Mouse (Mus musculus): Measurements from ENCODE around the gene Cntfr. TPM values are rescaled to one million over a fixed set of nuclear protein-coding genes. Genes with fewer than 3 reads are reported as not detected.

Cntfr gene
- total RNA-seq, 1 experiment = 17.0 TPM

DNA sequence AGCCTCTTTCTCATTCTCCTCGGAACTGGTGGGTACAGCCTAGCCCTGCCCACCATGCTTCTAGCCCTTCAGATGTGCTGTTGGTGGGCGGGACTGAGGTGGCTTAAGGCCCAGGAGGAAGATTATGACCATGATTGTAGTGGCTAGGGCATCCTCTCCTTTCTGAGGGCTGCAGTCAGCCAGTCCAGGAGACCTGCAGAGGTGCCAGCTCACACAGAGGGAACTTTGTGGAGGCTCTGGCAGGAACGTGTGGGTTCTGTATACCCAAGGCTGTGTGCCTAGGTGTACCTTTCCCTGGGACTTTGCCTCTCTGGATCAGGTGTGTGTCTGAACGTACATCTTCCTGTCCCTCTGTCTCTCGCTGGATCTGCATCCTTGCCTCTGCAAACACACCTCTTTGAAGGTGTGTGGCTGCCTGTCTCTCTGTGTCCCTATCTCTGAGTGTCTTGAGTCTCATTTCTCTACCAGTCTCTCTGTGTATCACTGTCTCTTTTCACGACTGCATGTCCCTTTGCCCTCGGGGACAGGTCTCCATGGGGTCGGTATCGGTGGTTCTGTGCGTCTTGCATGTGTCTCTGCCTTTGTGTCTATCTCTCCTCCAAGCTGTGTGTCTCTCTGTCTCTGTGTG, 57.6 kb downstream of the Cntfr start:
- H3K27ac ChIP-seq (ENCODE audit: insufficient read depth, low read depth, low read length, poor library complexity, severe bottlenecking) = no peak overlapping the region
- peak overlapping the region; percentile 73 for H3K9ac ChIP-seq (ENCODE audit: insufficient read depth, low read depth, low read length, poor library complexity, severe bottlenecking)
- H3K4me1 ChIP-seq (ENCODE audit: control insufficient read depth in 2 of 2, insufficient read depth in 2 of 2, low read length in 2 of 2, poor library complexity in 1 of 2) = peaks cover 2% of the 10 kb centered on the region in 2 experiments; a peak in 2 of 4 replicates
- peak overlapping the region; percentile 73 to 77 for H3K4me3 ChIP-seq (ENCODE audit: insufficient read depth in 1 of 2, low read depth in 1 of 2, low read length in 2 of 2, poor library complexity in 1 of 2, severe bottlenecking in 1 of 2)
- in situ Hi-C loops (cut with MboI; ENCODE audit: low sequenced_read_pairs in 2 of 2, unreplicated experiment in 2 of 2) = no loop called here
- no peaks in the 10 kb centered on the region for H3K9me3 ChIP-seq (ENCODE audit: control insufficient read depth, insufficient read depth, low read depth, low read length)
- no peak for TF ChIP-seq ZC3H11A (IDR thresholded peaks at IDR 0.05; ENCODE audit: borderline replicate concordance, low read depth, low read length)
- TF ChIP-seq HCFC1 (IDR thresholded peaks at IDR 0.05; ENCODE audit: borderline replicate concordance, insufficient read depth, low read length) = no peak
- no peak for TF ChIP-seq CHD2 (IDR thresholded peaks at IDR 0.05; ENCODE audit: low read depth, low read length)
- no peak for TF ChIP-seq ZNF384 (IDR thresholded peaks at IDR 0.05; ENCODE audit: low read depth, low read length)
- TF ChIP-seq MAFK (IDR thresholded peaks at IDR 0.05; ENCODE audit: insufficient read depth, low read depth, low read length) = no peak
- no peaks in the 10 kb centered on the region for H3K36me3 ChIP-seq (ENCODE audit: control insufficient read depth, insufficient read depth, low read length, poor library complexity, severe bottlenecking)
- no peak for DNase-seq (ENCODE audit: low read depth, low spot score)

DNA sequence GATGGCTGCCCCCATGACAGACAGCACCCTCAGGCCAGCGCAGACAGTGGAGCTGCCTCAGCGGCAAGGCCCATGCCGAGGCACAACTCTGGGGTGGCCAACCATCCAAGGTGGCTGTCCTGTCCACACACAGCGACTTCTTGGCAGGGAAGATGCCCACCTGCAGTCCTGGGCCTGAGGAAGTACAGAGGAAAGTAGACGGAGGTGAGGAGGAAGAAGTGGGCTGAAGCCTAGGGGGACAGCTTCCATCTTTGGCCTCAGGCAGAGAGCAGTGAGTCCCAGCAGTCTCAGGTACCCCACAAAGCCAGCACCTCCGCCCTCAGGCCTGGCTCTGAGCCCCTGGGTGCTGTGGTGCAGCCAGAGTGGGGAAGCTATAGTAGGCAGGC, 58.1 kb downstream of the Cntfr start:
- Histone ChIP-seq H3K4me1 (ENCODE audit: control insufficient read depth in 2 of 2, insufficient read depth in 2 of 2, low read length in 2 of 2, poor library complexity in 1 of 2) (peaks cover 2% of the 10 kb centered on the region in 2 experiments; a peak in 2 of 4 replicates), H3K9ac (ENCODE audit: insufficient read depth, low read depth, low read length, poor library complexity, severe bottlenecking) (no peak overlapping the region), H3K9me3 (ENCODE audit: control insufficient read depth, insufficient read depth, low read depth, low read length) (no peaks in the 10 kb centered on the region), H3K36me3 (ENCODE audit: control insufficient read depth, insufficient read depth, low read length, poor library complexity, severe bottlenecking) (no peaks in the 10 kb centered on the region), H3K27ac (ENCODE audit: insufficient read depth, low read depth, low read length, poor library complexity, severe bottlenecking) (no peak overlapping the region), H3K4me3 (ENCODE audit: insufficient read depth in 1 of 2, low read depth in 1 of 2, low read length in 2 of 2, poor library complexity in 1 of 2, severe bottlenecking in 1 of 2) (no peak overlapping the region)
- TF ChIP-seq ZNF384 (IDR thresholded peaks at IDR 0.05; ENCODE audit: low read depth, low read length) (no peak), CHD2 (IDR thresholded peaks at IDR 0.05; ENCODE audit: low read depth, low read length) (no peak), ZC3H11A (IDR thresholded peaks at IDR 0.05; ENCODE audit: borderline replicate concordance, low read depth, low read length) (no peak), MAFK (IDR thresholded peaks at IDR 0.05; ENCODE audit: insufficient read depth, low read depth, low read length) (no peak), HCFC1 (IDR thresholded peaks at IDR 0.05; ENCODE audit: borderline replicate concordance, insufficient read depth, low read length) (no peak)
- in situ Hi-C loops (cut with MboI; ENCODE audit: low sequenced_read_pairs in 2 of 2, unreplicated experiment in 2 of 2) = no loop called here
- DNase-seq (ENCODE audit: low read depth, low spot score) = no peak

DNA sequence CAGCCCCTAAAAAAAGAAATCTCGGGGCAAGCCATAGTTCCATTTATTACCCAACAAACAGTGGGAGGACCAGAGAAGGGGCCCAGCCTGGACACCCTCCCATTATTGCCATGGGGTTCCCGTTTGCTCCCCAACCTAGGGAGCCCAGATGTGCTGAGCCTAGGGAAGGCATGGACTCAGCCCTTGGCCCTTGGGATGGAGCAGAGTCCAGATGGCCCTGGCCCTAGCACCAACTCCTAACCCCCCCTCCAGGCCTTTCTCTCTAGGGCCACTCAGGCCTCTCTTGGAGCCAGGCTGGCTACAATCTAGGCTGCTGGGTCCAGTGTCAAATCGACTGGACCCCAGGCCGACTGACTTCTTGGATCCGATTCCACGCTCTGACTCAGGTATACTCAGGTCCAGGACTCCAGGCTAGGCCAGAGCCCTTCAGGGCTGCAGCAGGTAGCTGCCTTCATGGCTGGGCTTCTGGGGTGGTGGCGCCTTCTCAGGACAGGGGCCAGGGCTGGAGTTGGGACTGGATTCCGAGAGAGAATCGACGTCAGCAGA, 58.6 kb downstream of the Cntfr start:
- no peaks in the 10 kb centered on the region for H3K9me3 ChIP-seq (ENCODE audit: control insufficient read depth, insufficient read depth, low read depth, low read length)
- H3K36me3 ChIP-seq (ENCODE audit: control insufficient read depth, insufficient read depth, low read length, poor library complexity, severe bottlenecking) = no peaks in the 10 kb centered on the region
- in situ Hi-C loops (cut with MboI; ENCODE audit: low sequenced_read_pairs in 2 of 2, unreplicated experiment in 2 of 2) = no loop called here
- H3K4me3 ChIP-seq (ENCODE audit: insufficient read depth in 1 of 2, low read depth in 1 of 2, low read length in 2 of 2, poor library complexity in 1 of 2, severe bottlenecking in 1 of 2) = no peak overlapping the region
- TF ChIP-seq CHD2 (IDR thresholded peaks at IDR 0.05; ENCODE audit: low read depth, low read length) (no peak), ZNF384 (IDR thresholded peaks at IDR 0.05; ENCODE audit: low read depth, low read length) (no peak), ZC3H11A (IDR thresholded peaks at IDR 0.05; ENCODE audit: borderline replicate concordance, low read depth, low read length) (no peak), MAFK (IDR thresholded peaks at IDR 0.05; ENCODE audit: insufficient read depth, low read depth, low read length) (no peak)
- no peak overlapping the region for H3K9ac ChIP-seq (ENCODE audit: insufficient read depth, low read depth, low read length, poor library complexity, severe bottlenecking)
- H3K27ac ChIP-seq (ENCODE audit: insufficient read depth, low read depth, low read length, poor library complexity, severe bottlenecking) = no peak overlapping the region
- no peak for DNase-seq (ENCODE audit: low read depth, low spot score)
- H3K4me1 ChIP-seq (ENCODE audit: control insufficient read depth in 2 of 2, insufficient read depth in 2 of 2, low read length in 2 of 2, poor library complexity in 1 of 2) = peaks cover 2% of the 10 kb centered on the region in 2 experiments; a peak in 2 of 4 replicates

DNA sequence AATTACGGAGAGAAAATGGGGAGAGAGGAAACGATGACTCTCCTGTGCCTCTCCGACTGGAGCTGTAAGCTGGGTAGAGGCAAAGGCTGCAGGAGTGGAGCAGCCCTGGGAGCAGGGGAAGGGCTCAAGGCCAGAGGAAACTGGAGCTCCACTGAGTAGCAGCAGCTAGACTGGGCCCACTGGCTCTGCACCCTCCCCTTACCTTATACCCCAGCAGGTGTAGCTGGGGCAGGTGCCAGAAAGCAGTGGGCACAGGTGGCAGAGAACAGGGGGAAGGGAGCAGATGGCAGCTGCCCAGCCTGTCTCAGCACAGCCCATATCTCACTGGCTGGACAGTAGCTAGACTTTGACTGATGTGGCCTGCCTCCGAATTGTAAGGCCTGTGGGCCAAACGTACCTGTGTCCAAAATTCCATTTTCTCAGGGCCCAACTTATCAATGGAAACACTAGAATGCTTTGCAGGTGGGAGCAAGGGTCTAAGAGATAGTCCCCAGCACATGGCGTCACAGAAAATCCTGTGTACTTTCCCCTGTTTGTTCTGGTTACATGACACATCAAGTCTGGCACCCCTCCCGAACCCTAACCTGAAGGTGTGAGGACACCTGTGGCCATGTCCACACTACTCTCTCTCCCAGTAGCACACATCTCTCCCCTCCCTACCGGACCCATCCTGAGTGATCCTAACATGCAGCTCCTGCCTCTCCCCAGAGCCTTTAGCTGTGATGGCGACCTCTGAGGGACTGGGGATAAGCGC, 59.8 kb downstream of the Cntfr start:
- Histone ChIP-seq H3K9ac (ENCODE audit: insufficient read depth, low read depth, low read length, poor library complexity, severe bottlenecking) (no peak overlapping the region), H3K36me3 (ENCODE audit: control insufficient read depth, insufficient read depth, low read length, poor library complexity, severe bottlenecking) (no peaks in the 10 kb centered on the region), H3K4me3 (ENCODE audit: insufficient read depth in 1 of 2, low read depth in 1 of 2, low read length in 2 of 2, poor library complexity in 1 of 2, severe bottlenecking in 1 of 2) (no peak overlapping the region), H3K27ac (ENCODE audit: insufficient read depth, low read depth, low read length, poor library complexity, severe bottlenecking) (no peak overlapping the region), H3K4me1 (ENCODE audit: control insufficient read depth in 2 of 2, insufficient read depth in 2 of 2, low read length in 2 of 2, poor library complexity in 1 of 2) (peaks cover 2% of the 10 kb centered on the region in 2 experiments; a peak in 2 of 4 replicates), H3K9me3 (ENCODE audit: control insufficient read depth, insufficient read depth, low read depth, low read length) (no peaks in the 10 kb centered on the region)
- no peak for DNase-seq (ENCODE audit: low read depth, low spot score)
- in situ Hi-C loops (cut with MboI; ENCODE audit: low sequenced_read_pairs in 2 of 2, unreplicated experiment in 2 of 2) = no loop called here
- TF ChIP-seq ZNF384 (IDR thresholded peaks at IDR 0.05; ENCODE audit: low read depth, low read length) (no peak), MAFK (IDR thresholded peaks at IDR 0.05; ENCODE audit: insufficient read depth, low read depth, low read length) (no peak), CHD2 (IDR thresholded peaks at IDR 0.05; ENCODE audit: low read depth, low read length) (no peak), HCFC1 (IDR thresholded peaks at IDR 0.05; ENCODE audit: borderline replicate concordance, insufficient read depth, low read length) (no peak), ZC3H11A (IDR thresholded peaks at IDR 0.05; ENCODE audit: borderline replicate concordance, low read depth, low read length) (no peak)
